Mouse (Mus musculus) forebrain, embryonic 10.5 days (tissue): ENCODE measurements around the gene Entpd3. TPM values are rescaled to one million over a fixed set of nuclear protein-coding genes. Genes with fewer than 3 reads are reported as not detected.
A peak's percentile ranks its signal among the peaks of the same experiment; 100 is the strongest.

ENCODE experiments used
- DNase-seq: peaks from one replicate; pipeline ENCODE4 v3.0.0-alpha.2; 2017; ENCODE audit warnings: low spot score; ENCODE audit errors: extremely low spot score
- H3K27ac ChIP-seq: fragments of 300-500 bp; sonication (generic); 2 replicates; pipeline ENCODE4 v1.5.1; 2016; ENCODE audit warnings: mild to moderate bottlenecking
- H3K27me3 ChIP-seq: fragments of 300-500 bp; sonication (generic); 2 replicates; pipeline ENCODE4 v1.6.1; 2016; ENCODE audit warnings: mild to moderate bottlenecking; ENCODE audit not compliant: poor library complexity, severe bottlenecking
- H3K36me3 ChIP-seq: fragments of 300-500 bp; sonication (generic); replicated peaks from 2 replicates; pipeline ENCODE4 v1.6.1; 2016; ENCODE audit warnings: mild to moderate bottlenecking, moderate library complexity
- H3K4me1 ChIP-seq: fragments of 300-500 bp; sonication (generic); 2 replicates; pipeline ENCODE4 v1.6.1; 2016
- H3K4me3 ChIP-seq: fragments of 300-500 bp; sonication (generic); 2 replicates; pipeline ENCODE4 v1.5.1; 2016; ENCODE audit warnings: mild to moderate bottlenecking, moderate library complexity
- H3K9me3 ChIP-seq: fragments of 300-500 bp; sonication (generic); 2 replicates; pipeline ENCODE4 v1.6.1; 2016; ENCODE audit warnings: mild to moderate bottlenecking, moderate library complexity
- WGBS: fragments of 180-500 bp; shearing (Covaris S2); methylation state at CpG from one replicate; pipeline ENCODE4 v1.1.7; 2016; 5-methylcytosine and 5-hydroxymethylcytosine counted together
- polyA plus RNA-seq: library from polyadenylated mRNA; unstranded; fragments of >200 nt; fragmentation: Nextera tagmentation; extraction: Ambion mirVana; gene quantifications from 2 replicates; pipeline ENCODE4 v1.2.1, GENCODE M21; 2016

Gene Entpd3
- polyA plus RNA-seq, 1 experiment from 2014 or later = 0.33 TPM

GRCm38 (mm10) chr9:120546482-120546881, 6.9 kb downstream of the Entpd3 start:
- H3K9me3 ChIP-seq = no peaks in the 10 kb centered on the region
- peaks cover 35% of the 10 kb centered on the region for H3K4me1 ChIP-seq
- H3K36me3 ChIP-seq = no peaks in the 10 kb centered on the region
- H3K27me3 ChIP-seq = peaks cover 14% of the 10 kb centered on the region
- no peak for DNase-seq
- 95% methylated on average over 9 of the region's 9 CpGs for WGBS
- no peak overlapping the region for H3K4me3 ChIP-seq
- no peak overlapping the region for H3K27ac ChIP-seq

- no peak overlapping the region for H3K4me3 ChIP-seq
- H3K9me3 ChIP-seq = no peaks in the 10 kb centered on the region
- 39% methylated on average over 16 of the region's 16 CpGs for WGBS
- peaks cover 28% of the 10 kb centered on the region for H3K4me1 ChIP-seq
- 0 out of 2 replicates have a peak overlapping the region, but pooled peaks have one; percentile 2 for H3K27ac ChIP-seq
- no peaks in the 10 kb centered on the region for H3K36me3 ChIP-seq
- DNase-seq = no peak
- peaks cover 7% of the 10 kb centered on the region for H3K27me3 ChIP-seq
Observed at GRCm38 (mm10) chr9:120547026-120547668, 7.5 kb downstream of the Entpd3 start.

- Histone ChIP-seq H3K4me3 (no peak overlapping the region), H3K36me3 (no peaks in the 10 kb centered on the region), H3K4me1 (peaks cover 24% of the 10 kb centered on the region), H3K9me3 (no peaks in the 10 kb centered on the region), H3K27ac (no peak overlapping the region), H3K27me3 (peaks cover 4% of the 10 kb centered on the region; the same call in 1 of the 2 replicates)
- WGBS = 93% methylated on average over 9 of the region's 9 CpGs
- no peak for DNase-seq
Observed at GRCm38 (mm10) chr9:120550778-120551177, 11.2 kb downstream of the Entpd3 start.

- H3K4me3 ChIP-seq = no peak overlapping the region
- H3K4me1 ChIP-seq = no peaks in the 10 kb centered on the region
- H3K27ac ChIP-seq = no peak overlapping the region
- 87% methylated on average over 3 of the region's 3 CpGs for WGBS
- no peaks in the 10 kb centered on the region for H3K9me3 ChIP-seq
- H3K36me3 ChIP-seq = no peaks in the 10 kb centered on the region
- no peak for DNase-seq
- no peaks in the 10 kb centered on the region for H3K27me3 ChIP-seq
Observed at GRCm38 (mm10) chr9:120563590-120563989, 24.0 kb downstream of the Entpd3 start.

- 88% methylated on average over 2 of the region's 2 CpGs for WGBS
- DNase-seq = no peak
- H3K4me3 ChIP-seq = no peak overlapping the region
- no peaks in the 10 kb centered on the region for H3K9me3 ChIP-seq
- H3K27ac ChIP-seq = no peak overlapping the region
- no peaks in the 10 kb centered on the region for H3K36me3 ChIP-seq
- no peaks in the 10 kb centered on the region for H3K4me1 ChIP-seq
- no peaks in the 10 kb centered on the region for H3K27me3 ChIP-seq
Observed at GRCm38 (mm10) chr9:120564247-120564646, 24.6 kb downstream of the Entpd3 start.

GRCm38 (mm10) chr9:120566384-120566783, 26.8 kb downstream of the Entpd3 start:
- Histone ChIP-seq H3K4me1 (peaks cover 9% of the 10 kb centered on the region), H3K36me3 (no peaks in the 10 kb centered on the region), H3K27ac (no peak overlapping the region), H3K27me3 (no peaks in the 10 kb centered on the region), H3K9me3 (no peaks in the 10 kb centered on the region), H3K4me3 (no peak overlapping the region)
- DNase-seq = no peak
- 82% methylated on average over 5 of the region's 5 CpGs for WGBS

- Histone ChIP-seq H3K27me3 (no peaks in the 10 kb centered on the region), H3K27ac (no peak overlapping the region), H3K9me3 (no peaks in the 10 kb centered on the region), H3K4me1 (peaks cover 24% of the 10 kb centered on the region), H3K4me3 (no peak overlapping the region), H3K36me3 (peaks cover 18% of the 10 kb centered on the region)
- no peak for DNase-seq
- WGBS = 87% methylated on average over 2 of the region's 2 CpGs
Observed at GRCm38 (mm10) chr9:120568917-120569316, 29.3 kb downstream of the Entpd3 start.

- H3K36me3 ChIP-seq = peaks cover 27% of the 10 kb centered on the region
- DNase-seq = no peak
- H3K4me3 ChIP-seq = peak overlapping the region; percentile 86; the same call in 1 of the 2 replicates
- H3K27me3 ChIP-seq = no peaks in the 10 kb centered on the region
- WGBS = 66% methylated on average over 13 of the region's 13 CpGs
- H3K9me3 ChIP-seq = no peaks in the 10 kb centered on the region
- peaks cover 24% of the 10 kb centered on the region for H3K4me1 ChIP-seq
- peak overlapping the region; percentile 97; the same call in 1 of the 2 replicates for H3K27ac ChIP-seq
Observed at GRCm38 (mm10) chr9:120569721-120570333, 30.2 kb downstream of the Entpd3 start.

GRCm38 (mm10) chr9:120570334-120570725, 30.7 kb downstream of the Entpd3 start:
- no peaks in the 10 kb centered on the region for H3K27me3 ChIP-seq
- peak overlapping the region; percentile 86 for H3K4me3 ChIP-seq
- peaks cover 32% of the 10 kb centered on the region for H3K36me3 ChIP-seq
- 73% methylated on average over 2 of the region's 2 CpGs for WGBS
- DNase-seq = no peak
- peaks cover 24% of the 10 kb centered on the region for H3K4me1 ChIP-seq
- H3K27ac ChIP-seq = peak overlapping the region; percentile 97
- H3K9me3 ChIP-seq = no peaks in the 10 kb centered on the region

- Histone ChIP-seq H3K4me3 (peak within 1 kb of the TSS; percentile 86), H3K4me1 (peaks cover 24% of the 10 kb centered on the region), H3K36me3 (peaks cover 39% of the 10 kb centered on the region), H3K9me3 (no peaks in the 10 kb centered on the region), H3K27me3 (no peaks in the 10 kb centered on the region), H3K27ac (peak within 1 kb of the TSS; percentile 97)
- 8% methylated on average over 43 of the region's 43 CpGs for WGBS
- peak; percentile 99 for DNase-seq
Observed at GRCm38 (mm10) chr9:120570741-120571592, 31.3 kb downstream of the Entpd3 start, which contains the start of gene Rpl14. Rpl14 (plus strand) TSS chr9:120571444.

- peaks cover 44% of the 10 kb centered on the region for H3K36me3 ChIP-seq
- H3K27ac ChIP-seq = peak overlapping the region; percentile 97
- no peak for DNase-seq
- 2% methylated on average over 53 of the region's 53 CpGs for WGBS
- peak overlapping the region; percentile 86 for H3K4me3 ChIP-seq
- no peaks in the 10 kb centered on the region for H3K9me3 ChIP-seq
- H3K27me3 ChIP-seq = no peaks in the 10 kb centered on the region
- H3K4me1 ChIP-seq = peaks cover 24% of the 10 kb centered on the region
Observed at GRCm38 (mm10) chr9:120571593-120572385, 32.2 kb downstream of the Entpd3 start.
